Mouse (Mus musculus) megakaryocyte, embryonic 14.5 days (primary cell): ENCODE results near the gene Nectin3. TPM values are rescaled to one million over a fixed set of nuclear protein-coding genes. Genes with fewer than 3 reads are reported as not detected.
"Not testable (repeated sequence)": the region's sequence is repeated elsewhere in the genome, so short reads cannot be mapped to it uniquely, and the experiment has no call there.

Source experiments
- H3K27me3 ChIP-seq: replicated peaks from 2 replicates; pipeline ENCODE3; 2012; ENCODE audit warnings: inconsistent platforms
- H3K36me3 ChIP-seq: replicated peaks from 2 replicates; pipeline ENCODE3; 2012; ENCODE audit warnings: low read length, inconsistent platforms, mixed read lengths
- H3K4me1 ChIP-seq: 2 replicates; pipeline ENCODE4 v1.6.1; 2012; ENCODE audit warnings: inconsistent platforms
- H3K4me3 ChIP-seq: replicated peaks from 2 replicates; pipeline ENCODE3; 2012; ENCODE audit warnings: moderate library complexity, mild to moderate bottlenecking, inconsistent platforms
- H3K9me3 ChIP-seq: 2 replicates; pipeline ENCODE4 v1.6.1; 2012; ENCODE audit warnings: inconsistent platforms
- FLI1 ChIP-seq: IDR thresholded peaks from 2 replicates; pipeline ENCODE4 v1.6.1; 2012; ENCODE audit warnings: low read length, inconsistent platforms, mixed read lengths
- GATA1 ChIP-seq: IDR thresholded peaks from 3 replicates; pipeline ENCODE4 v1.6.1; 2012; ENCODE audit warnings: mixed read lengths, low read length, inconsistent platforms, borderline replicate concordance
- polyA plus RNA-seq: library from polyadenylated mRNA; stranded (reverse); fragments of >175 nt; gene quantifications from 2 replicates; pipeline ENCODE4 v1.2.3, GENCODE M21; 2012; ENCODE audit warnings: low replicate concordance; ENCODE audit not compliant: insufficient read depth

Gene Nectin3
- polyA plus RNA-seq, 1 experiment = not detected

- Histone ChIP-seq H3K4me3 (no peak overlapping the region), H3K9me3 (peaks cover 16% of the 10 kb centered on the region), H3K4me1 (no peaks in the 10 kb centered on the region), H3K36me3 (no peaks in the 10 kb centered on the region), H3K27me3 (no peaks in the 10 kb centered on the region)
- no peak for TF ChIP-seq FLI1
Measured at GRCm38 (mm10) chr16:46376575-46376974, 121.8 kb downstream of the Nectin3 start.

DNA sequence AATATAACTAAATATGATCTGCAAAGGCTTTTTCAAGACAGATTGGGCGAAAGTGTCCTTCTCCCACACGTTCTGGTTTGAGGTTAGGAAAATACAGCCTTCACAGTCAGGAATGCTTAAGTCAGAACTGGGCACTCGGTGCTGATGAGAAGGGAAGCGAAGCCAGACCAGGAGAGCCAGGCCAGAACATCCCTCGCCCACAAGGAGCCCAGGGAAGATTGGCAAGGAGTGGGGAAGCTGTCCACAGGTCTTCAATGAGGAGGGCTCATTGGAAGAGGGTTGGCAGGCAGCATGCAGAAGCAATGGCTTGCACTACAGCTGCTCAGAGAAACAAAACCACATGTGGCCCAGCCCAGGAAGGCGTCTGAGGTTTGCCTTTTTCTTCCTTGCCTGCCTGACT lies 136.3 kb downstream of the Nectin3 start:
- Histone ChIP-seq H3K9me3 (peaks cover 22% of the 10 kb centered on the region), H3K27me3 (no peaks in the 10 kb centered on the region), H3K4me1 (no peaks in the 10 kb centered on the region), H3K4me3 (no peak overlapping the region), H3K36me3 (no peaks in the 10 kb centered on the region)
- TF ChIP-seq FLI1 (no peak), GATA1 (no peak)

DNA sequence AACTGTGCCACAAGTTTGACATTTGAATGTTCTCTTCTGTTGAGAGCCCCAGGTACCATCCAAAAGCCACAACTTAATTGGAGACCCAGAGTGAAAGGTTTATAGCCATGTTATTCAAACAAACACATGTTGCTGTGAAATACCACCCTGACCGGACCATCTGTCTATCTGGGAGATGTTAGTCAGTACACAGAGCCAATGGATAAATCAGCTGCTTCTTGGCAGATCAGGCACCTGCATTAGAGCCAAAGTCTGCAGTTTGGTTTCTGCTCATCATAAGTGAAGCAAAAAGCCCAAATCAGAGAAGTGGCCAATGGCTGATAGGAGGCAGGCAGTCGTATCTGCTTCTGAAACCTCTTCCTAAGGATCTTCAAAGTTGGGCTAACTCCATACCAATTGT lies 140.7 kb downstream of the Nectin3 start:
- not testable (repeated sequence) for H3K36me3 ChIP-seq

GRCm38 (mm10) chr16:46356663-46357062 lies 141.7 kb downstream of the Nectin3 start:
- H3K4me1 ChIP-seq = no peaks in the 10 kb centered on the region
- H3K9me3 ChIP-seq = peaks cover 19% of the 10 kb centered on the region
- TF ChIP-seq FLI1 (no peak), GATA1 (no peak)
- H3K27me3 ChIP-seq = no peaks in the 10 kb centered on the region
- H3K36me3 ChIP-seq = no peaks in the 10 kb centered on the region
- H3K4me3 ChIP-seq = no peak overlapping the region

More for the DNA sequence above, 140.7 kb downstream of the Nectin3 start:
- H3K4me3 ChIP-seq, H3K27me3 ChIP-seq, H3K4me1 ChIP-seq: not testable (repeated sequence)
- H3K9me3 ChIP-seq = peaks cover 24% of the 10 kb centered on the region
